Mouse (Mus musculus) ES-E14 (cell line): Measurements from ENCODE around the gene Gsto2. TPM values are rescaled to one million over a fixed set of nuclear protein-coding genes. Genes with fewer than 3 reads are reported as not detected.

Experiments
- DNase-seq: peaks from one replicate; pipeline ENCODE4 v3.0.0-alpha.2; 2013; ENCODE audit warnings: low read depth, low spot score
- H3K27ac ChIP-seq: 2 replicates; pipeline ENCODE4 v1.5.1; 2012; ENCODE audit warnings: low read depth, mild to moderate bottlenecking, low read length, moderate library complexity, mixed read lengths; ENCODE audit not compliant: poor library complexity, insufficient read depth, severe bottlenecking
- H3K36me3 ChIP-seq: 2 replicates; pipeline ENCODE4 v1.6.1; 2012; ENCODE audit warnings: mild to moderate bottlenecking, low read length, moderate library complexity, mixed read lengths; ENCODE audit not compliant: control insufficient read depth, poor library complexity, insufficient read depth, severe bottlenecking
- H3K4me1 ChIP-seq, 2 experiments: fragments of 150-350 bp in 1 of 2; sonication (generic) in 1 of 2; 2 replicates each; pipeline ENCODE4 v1.6.1; 2012; ENCODE audit warnings: low read length in 2 of 2, mild to moderate bottlenecking in 1 of 2, mixed read lengths in 1 of 2; ENCODE audit not compliant: control insufficient read depth in 2 of 2, insufficient read depth in 2 of 2, poor library complexity in 1 of 2
- H3K4me3 ChIP-seq, 2 experiments: fragments of 150-350 bp in 1 of 2; sonication (generic) in 1 of 2; 2 replicates each; pipeline ENCODE4 v1.5.1; 2012; ENCODE audit warnings: low read length in 2 of 2, low read depth in 1 of 2, mild to moderate bottlenecking in 1 of 2, mixed read lengths in 1 of 2; ENCODE audit not compliant: insufficient read depth in 1 of 2, poor library complexity in 1 of 2, severe bottlenecking in 1 of 2
- H3K9ac ChIP-seq: 2 replicates; pipeline ENCODE4 v1.6.1; 2012; ENCODE audit warnings: low read depth, mild to moderate bottlenecking, low read length, mixed read lengths; ENCODE audit not compliant: poor library complexity, insufficient read depth, severe bottlenecking
- H3K9me3 ChIP-seq: fragments of 150-350 bp; sonication (generic); 2 replicates; pipeline ENCODE4 v1.6.1; 2012; ENCODE audit warnings: low read depth, mild to moderate bottlenecking, low read length; ENCODE audit not compliant: control insufficient read depth, insufficient read depth
- CHD2 ChIP-seq: IDR thresholded peaks from 2 replicates; pipeline ENCODE4 v1.6.1; 2014; ENCODE audit warnings: mild to moderate bottlenecking, low read depth, low read length, inconsistent platforms
- HCFC1 ChIP-seq: IDR thresholded peaks from 2 replicates; pipeline ENCODE4 v1.6.1; 2012; ENCODE audit warnings: low read length, inconsistent platforms, borderline replicate concordance; ENCODE audit not compliant: insufficient read depth
- MAFK ChIP-seq: IDR thresholded peaks from 2 replicates; pipeline ENCODE4 v1.6.1; 2014; ENCODE audit warnings: mild to moderate bottlenecking, low read depth, low read length, inconsistent platforms; ENCODE audit not compliant: insufficient read depth
- ZC3H11A ChIP-seq: IDR thresholded peaks from 2 replicates; pipeline ENCODE4 v1.6.1; 2012; ENCODE audit warnings: low read depth, mild to moderate bottlenecking, inconsistent platforms, low read length, borderline replicate concordance
- ZNF384 ChIP-seq: IDR thresholded peaks from 2 replicates; pipeline ENCODE4 v1.6.1; 2012; ENCODE audit warnings: low read depth, low read length, inconsistent platforms
- in situ Hi-C, 2 experiments: fragments of 600-800 bp; cut with MboI; formaldehyde crosslinking; loops; one replicate each; pipeline ENCODE4 v1.15.1; 2025; ENCODE audit warnings: low sequenced_read_pairs in 2 of 2, inconsistent platforms in 1 of 2; ENCODE audit not compliant: unreplicated experiment in 2 of 2
- total RNA-seq: library from RNA; depleted of rRNA; stranded (reverse); fragments of 300-350 nt; gene quantifications from 2 replicates; pipeline ENCODE4 v1.2.3, GENCODE M21; 2012

The Gsto2 gene
- total RNA-seq, 1 experiment, result 0.71 TPM

- no peak for DNase-seq
Measured at GRCm38 (mm10) chr19:47822143-47822796, 43.1 kb upstream of the Gsto2 start.

GRCm38 (mm10) chr19:47824026-47824425 lies 41.3 kb upstream of the Gsto2 start:
- no peak overlapping the region for H3K27ac ChIP-seq
- in situ Hi-C loops, result loop anchor here in 1 of 2 experiments (25.0 kb wide), 1 partner anchor 312 kb away; no protein-coding TSS in a partner anchor
- TF ChIP-seq ZNF384 (no peak), ZC3H11A (no peak), HCFC1 (no peak), MAFK (no peak), CHD2 (no peak)

More at GRCm38 (mm10) chr19:47822143-47822796, 43.1 kb upstream of the Gsto2 start:
- in situ Hi-C loops, result loop anchor here in 1 of 2 experiments (25.0 kb wide), 1 partner anchor 310 kb away; no protein-coding TSS in a partner anchor
- no peak for TF ChIP-seq ZNF384
- TF ChIP-seq HCFC1, result no peak
- TF ChIP-seq CHD2, result no peak
- no peak for TF ChIP-seq MAFK
- TF ChIP-seq ZC3H11A, result no peak
- peaks cover 0 to 11% of the 10 kb centered on the region in 2 experiments; a peak in 1 of 4 replicates for H3K4me1 ChIP-seq
- no peak overlapping the region for H3K9ac ChIP-seq
- no peaks in the 10 kb centered on the region for H3K36me3 ChIP-seq
- H3K27ac ChIP-seq, result no peak overlapping the region
- H3K9me3 ChIP-seq, result no peaks in the 10 kb centered on the region
- H3K4me3 ChIP-seq, result no peak overlapping the region

GRCm38 (mm10) chr19:47829913-47830450 lies 35.4 kb upstream of the Gsto2 start:
- in situ Hi-C loops, result no loop called here
- Histone ChIP-seq H3K27ac (no peak overlapping the region), H3K36me3 (no peaks in the 10 kb centered on the region; the same call in 1 of the 2 replicates), H3K9ac (no peak overlapping the region), H3K4me3 (no peak overlapping the region), H3K4me1 (no peaks in the 10 kb centered on the region; a peak in 1 of 4 replicates), H3K9me3 (no peaks in the 10 kb centered on the region)
- TF ChIP-seq ZNF384, result no peak
- no peak for TF ChIP-seq CHD2
- TF ChIP-seq MAFK, result no peak
- TF ChIP-seq ZC3H11A, result no peak
- TF ChIP-seq HCFC1, result no peak
- no peak for DNase-seq

More at GRCm38 (mm10) chr19:47824026-47824425, 41.3 kb upstream of the Gsto2 start:
- no peak for DNase-seq
- H3K4me1 ChIP-seq, result peaks cover 0 to 11% of the 10 kb centered on the region in 2 experiments; a peak in 1 of 4 replicates
- H3K36me3 ChIP-seq, result no peaks in the 10 kb centered on the region
- no peaks in the 10 kb centered on the region for H3K9me3 ChIP-seq
- H3K9ac ChIP-seq, result no peak overlapping the region
- H3K4me3 ChIP-seq, result no peak overlapping the region

- no peak for DNase-seq
- no peak overlapping the region for H3K27ac ChIP-seq
- H3K9me3 ChIP-seq, result no peaks in the 10 kb centered on the region
- in situ Hi-C loops, result no loop called here
- no peak overlapping the region for H3K4me3 ChIP-seq
- no peak overlapping the region for H3K9ac ChIP-seq
- no peaks in the 10 kb centered on the region; the same call in 1 of the 2 replicates for H3K36me3 ChIP-seq
- H3K4me1 ChIP-seq, result peaks cover 0 to 2% of the 10 kb centered on the region in 2 experiments; a peak in 1 of 4 replicates
- no peak; the same call in 1 of the 2 replicates for TF ChIP-seq ZC3H11A
- TF ChIP-seq ZNF384, result no peak
Measured at GRCm38 (mm10) chr19:47831111-47831510, 34.2 kb upstream of the Gsto2 start.
